Mouse (Mus musculus) gastrocnemius, adult 8-10 months (tissue): ENCODE data around the gene Gm20388. TPM values are rescaled to one million over a fixed set of nuclear protein-coding genes. Genes with fewer than 3 reads are reported as not detected.
A peak's percentile ranks its signal among the peaks of the same experiment; 100 is the strongest.

ENCODE experiments used
- DNase-seq, 2 experiments: peaks; one replicate each; pipeline ENCODE4 v3.0.0; 2022; ENCODE audit warnings: low spot score in 2 of 2
- total RNA-seq, 4 experiments: library from RNA; stranded (reverse); gene quantifications; 2 replicates each; pipeline ENCODE4 v1.2.4; 2022

Gene Gm20388
- total RNA-seq, 4 experiments from 2014 or later: 4.4 to 20.0 (median 7.9) TPM; not detected in 1

DNA sequence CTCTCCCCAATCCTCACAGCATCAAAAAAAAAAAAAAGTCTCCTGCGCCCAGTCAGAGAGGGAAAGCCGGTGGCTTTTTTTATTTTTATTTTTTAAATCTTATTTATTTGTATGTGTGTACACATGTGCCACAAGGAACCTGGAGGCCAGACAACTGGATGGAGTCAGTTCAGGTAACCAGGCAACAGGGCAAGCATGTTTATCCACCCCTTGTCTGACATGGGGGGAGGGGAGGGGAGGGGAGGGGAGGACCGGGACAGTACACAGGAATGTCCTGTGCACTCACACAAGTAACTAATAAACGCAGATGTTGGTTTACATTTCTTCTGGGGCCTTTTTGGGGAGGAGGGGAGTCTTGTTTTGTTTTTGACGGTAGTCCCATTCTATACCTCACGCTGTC, 1653.1 kb downstream of the Gm20388 start:
- no peak for DNase-seq

DNA sequence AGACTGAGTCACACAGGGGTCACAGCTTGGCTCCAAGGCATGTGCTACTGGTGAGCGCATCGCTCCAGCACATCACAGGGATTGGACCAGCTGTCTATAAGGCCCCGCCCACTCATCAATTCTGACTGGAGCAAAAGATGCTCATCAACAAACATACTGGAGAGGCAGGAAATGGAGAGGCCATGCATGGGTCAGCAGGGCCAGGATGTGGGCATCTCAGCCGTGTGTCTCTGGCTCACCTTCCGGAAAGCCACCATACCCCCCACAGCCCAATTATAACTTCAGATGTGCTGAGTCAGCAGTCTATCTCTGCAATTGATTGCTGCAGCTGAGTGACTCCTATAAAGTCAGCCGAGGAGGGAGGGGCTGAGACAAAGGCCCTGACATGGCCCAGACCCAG, 1657.7 kb downstream of the Gm20388 start:
- no peak for DNase-seq

DNA sequence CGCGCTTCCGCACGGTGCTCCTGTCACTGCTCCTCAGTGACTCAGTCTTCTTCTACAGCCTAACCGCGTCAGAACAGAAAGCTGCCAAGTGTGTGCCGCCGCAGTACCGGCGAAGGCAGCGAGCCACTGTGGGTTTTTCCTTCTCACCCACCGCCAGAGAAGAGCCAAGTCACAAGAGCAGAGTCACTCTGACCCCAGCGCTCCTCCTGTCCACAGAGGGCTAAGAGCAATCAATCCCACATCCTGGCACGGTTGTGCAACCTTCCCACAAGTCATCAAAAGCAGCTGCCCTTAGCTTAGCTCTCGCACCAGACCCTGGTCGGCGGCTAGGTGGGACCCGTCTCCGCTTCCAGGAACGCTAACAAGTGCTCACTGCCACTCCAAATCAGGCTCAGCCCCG, 1659.7 kb downstream of the Gm20388 start:
- DNase-seq: peak; percentile 59 to 72

DNA sequence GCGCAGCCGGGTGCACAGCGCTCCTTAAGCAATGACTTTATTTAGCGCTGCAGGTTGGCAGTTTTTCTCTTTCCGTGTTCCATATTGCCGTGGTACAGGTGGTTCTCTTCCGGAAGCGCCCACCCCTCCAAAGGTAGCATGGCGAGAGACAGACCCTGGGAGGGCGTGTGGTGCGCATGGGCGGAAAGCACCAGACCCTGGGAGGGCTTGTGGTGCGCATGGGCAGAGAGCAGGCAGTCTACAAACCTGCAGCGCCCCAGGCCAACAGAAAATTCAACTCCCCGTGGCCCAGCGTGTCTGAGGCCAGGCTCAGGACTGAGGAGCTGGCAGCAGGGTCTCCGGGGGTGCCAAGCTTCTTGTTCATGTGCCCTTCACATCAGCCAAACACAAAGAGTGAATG, 1660.2 kb downstream of the Gm20388 start:
- no peak for DNase-seq

DNA sequence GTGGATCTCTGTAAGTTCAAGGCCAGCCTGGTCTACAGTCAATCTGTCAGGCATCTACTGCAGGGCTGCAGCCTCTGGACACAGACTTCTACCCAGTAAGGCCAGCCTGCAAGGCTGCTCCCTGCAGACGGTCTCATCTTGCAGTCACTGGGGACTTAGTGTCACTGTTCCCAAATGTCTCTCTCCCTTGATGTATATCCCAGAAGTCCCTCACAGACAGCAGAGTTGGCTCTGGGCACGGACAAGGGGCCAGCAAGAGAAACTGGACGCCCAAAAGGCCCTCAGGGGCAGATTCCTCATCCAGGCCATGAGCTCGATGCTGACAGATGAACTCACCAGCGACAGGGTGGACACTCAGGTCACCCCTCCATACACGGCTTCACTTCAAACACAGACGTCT, 1661.5 kb downstream of the Gm20388 start:
- no peak for DNase-seq

DNA sequence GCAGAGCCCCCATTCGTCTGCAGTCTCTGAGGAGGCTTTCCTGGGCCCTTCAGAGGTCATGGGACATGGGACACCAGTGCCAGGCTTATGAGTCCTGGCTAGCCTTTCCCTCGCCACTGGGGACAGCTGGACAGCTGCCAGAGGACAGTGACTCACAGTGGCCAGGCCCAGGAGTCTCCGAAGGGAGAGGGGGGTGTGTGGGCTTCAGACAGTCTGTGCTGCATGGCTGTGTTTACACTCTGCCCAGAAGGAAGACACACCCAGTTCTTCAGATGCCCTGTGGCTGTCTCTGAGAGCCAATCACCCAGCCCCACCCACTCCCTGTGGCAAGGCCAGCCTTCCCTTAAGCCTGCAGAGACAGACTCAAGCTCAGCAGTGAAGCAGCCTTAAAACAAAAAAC, 1662.6 kb downstream of the Gm20388 start:
- peak; percentile 75 to 83 for DNase-seq

DNA sequence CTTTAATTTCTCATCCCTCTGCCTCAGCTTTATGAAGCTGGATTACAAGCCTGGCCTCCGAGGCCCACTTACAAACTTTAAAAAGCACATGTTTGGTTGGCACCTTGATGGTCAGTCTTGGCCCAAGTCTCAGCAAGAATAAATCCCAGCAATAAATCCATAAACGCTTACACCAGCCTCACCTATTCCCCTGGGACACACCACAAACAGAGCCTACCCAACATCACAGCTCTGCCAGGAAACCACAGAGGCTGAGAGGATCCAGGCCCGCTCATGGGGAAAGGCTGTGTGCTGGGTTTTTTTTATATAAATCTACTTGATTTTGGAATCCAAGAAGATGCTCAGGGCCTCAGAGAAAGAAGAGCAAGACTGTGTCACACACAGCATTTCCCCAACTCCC, 1665.0 kb downstream of the Gm20388 start:
- DNase-seq: no peak

DNA sequence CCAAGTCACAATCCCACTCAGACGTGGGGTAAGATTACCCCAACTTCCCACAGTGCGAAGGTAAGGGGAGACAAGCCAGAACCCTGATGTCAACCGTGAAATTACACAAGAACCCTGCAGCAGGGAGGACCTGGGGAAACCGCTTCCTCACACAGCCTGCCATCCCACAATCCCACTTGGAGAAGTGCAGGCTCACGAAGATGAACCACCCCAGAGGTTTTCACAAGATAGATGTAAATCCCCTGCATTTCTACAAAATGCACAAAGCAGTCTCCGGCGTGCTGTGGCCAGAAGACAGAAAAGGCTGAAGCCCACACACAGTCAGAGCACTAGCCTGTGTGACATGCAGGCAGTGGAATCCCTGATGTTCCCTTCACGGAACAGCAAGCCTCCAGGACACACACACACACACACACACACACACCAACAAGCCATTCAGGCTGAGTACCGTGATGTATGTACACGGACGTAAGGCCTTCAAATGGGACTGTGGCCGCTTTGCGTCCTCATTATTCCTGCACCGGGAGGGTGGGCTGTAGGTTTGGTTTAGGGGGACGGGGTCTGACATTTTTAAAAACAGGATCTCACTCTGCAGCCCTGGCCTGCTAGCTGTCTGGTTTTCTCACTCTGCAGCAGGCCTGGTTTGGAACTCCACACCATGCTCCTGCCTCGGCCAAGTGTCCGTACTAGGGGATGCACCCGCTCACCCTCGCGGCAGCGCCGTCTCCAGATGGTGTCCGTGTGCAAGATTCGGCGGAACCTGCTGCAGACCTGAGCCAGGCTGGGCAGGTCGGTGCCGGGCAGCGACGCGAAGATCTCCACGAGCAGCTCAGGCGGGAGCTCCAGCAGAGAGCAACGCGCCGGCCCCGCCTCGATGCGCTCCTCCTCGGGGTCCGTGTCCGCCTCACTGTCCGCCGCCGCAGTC, 1667.4 kb downstream of the Gm20388 start:
- no peak for DNase-seq

DNA sequence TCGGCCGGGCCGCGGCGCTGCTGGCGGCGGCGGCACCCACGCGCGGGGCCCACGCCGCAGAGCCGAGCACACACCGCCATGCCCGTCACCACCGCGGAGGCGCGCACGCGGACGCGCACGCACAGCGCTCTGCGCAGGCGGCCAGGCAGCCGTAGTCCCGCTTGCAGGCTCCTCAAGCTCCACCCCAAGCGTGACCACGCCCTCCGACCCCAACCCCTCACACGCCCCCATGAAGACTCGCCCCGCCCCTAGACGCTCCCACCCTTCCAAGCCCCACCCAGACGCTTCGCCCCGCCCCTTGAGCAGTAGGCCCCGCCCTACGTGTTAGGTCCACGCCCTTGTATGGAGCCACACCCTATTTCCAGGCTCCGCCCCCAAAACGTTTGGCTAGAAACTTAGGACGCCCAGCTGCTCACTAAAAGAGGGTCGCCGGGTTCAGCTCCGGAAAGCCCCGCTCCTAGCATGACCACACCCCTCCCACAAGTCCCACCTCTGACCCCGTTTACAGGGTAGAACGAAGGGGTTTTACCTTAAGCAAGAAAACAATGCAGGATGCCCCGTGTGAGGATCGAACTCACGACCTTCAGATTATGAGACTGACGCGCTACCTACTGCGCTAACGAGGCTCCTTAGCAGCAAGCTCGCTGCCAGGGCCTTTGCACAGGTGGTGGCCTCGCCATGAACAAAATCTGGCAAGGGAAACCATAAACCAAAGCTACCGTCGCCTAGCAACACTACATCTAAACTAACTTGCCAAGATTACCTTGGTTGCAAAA, 1668.2 kb downstream of the Gm20388 start, which contains the start of gene Fbxo31:
TSS of gene Fbxo31 (minus strand) at position 131 of the 776 bp plus-strand sequence.
- peak; percentile 86 to 93 for DNase-seq

DNA sequence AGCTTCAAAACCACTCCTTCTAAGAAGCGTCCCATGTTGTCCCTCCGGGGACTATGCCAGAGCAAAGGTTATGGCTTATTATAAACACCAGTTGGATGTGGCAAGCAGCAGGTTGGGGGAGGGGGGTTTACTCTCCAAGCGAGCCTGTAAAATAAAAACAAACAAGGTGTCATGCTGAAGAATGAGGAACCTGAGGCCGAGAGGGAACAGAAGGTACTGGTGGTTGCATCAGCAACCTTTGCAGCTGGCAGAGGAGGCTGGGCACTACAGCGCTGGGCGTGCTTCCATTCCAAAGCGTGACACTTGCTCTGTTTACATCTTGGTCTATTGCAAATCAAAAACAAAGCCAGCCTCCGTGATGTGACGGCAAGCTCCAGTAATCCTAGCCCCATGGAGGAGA, 1669.8 kb downstream of the Gm20388 start:
- no peak for DNase-seq

DNA sequence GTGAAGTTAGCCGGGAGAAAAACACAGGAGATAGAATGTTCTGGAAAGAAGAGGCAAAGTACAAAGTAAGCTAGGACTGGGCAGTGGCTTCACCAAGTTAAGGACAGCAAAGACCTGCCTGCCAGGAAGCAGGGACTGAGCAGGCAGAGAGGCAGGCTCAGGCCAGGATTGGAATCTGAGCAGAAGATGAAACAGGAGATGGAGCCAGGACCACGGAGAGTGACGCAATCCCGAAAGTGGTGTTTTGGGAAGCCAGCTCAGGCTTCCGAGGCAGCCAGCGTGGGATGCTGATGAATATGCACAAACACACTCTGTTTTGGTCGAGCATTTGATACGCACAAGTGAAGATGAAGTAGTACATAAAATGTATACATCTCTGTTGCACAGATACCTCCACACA, 1673.0 kb downstream of the Gm20388 start:
- DNase-seq: peak in 1 of 2 experiments; percentile 70

DNA sequence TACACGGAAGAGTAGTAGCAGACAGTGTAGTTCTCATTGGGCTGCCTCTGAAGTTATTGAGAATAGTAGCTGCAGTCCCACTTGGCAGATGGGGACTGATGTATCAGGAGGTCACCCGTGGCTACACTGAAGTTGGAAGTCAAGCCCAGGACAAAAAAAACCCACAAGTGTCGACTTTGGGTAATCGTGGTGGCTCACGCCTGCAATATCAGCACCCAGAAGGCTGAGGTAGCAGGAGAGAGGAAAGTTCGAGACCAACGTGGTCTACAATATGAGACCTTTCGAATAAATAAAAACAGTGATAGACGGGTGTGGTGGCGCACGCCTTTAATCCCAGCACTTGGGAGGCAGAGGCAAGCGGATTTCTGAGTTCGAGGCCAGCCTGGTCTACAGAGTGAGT, 1674.1 kb downstream of the Gm20388 start:
- no peak for DNase-seq

DNA sequence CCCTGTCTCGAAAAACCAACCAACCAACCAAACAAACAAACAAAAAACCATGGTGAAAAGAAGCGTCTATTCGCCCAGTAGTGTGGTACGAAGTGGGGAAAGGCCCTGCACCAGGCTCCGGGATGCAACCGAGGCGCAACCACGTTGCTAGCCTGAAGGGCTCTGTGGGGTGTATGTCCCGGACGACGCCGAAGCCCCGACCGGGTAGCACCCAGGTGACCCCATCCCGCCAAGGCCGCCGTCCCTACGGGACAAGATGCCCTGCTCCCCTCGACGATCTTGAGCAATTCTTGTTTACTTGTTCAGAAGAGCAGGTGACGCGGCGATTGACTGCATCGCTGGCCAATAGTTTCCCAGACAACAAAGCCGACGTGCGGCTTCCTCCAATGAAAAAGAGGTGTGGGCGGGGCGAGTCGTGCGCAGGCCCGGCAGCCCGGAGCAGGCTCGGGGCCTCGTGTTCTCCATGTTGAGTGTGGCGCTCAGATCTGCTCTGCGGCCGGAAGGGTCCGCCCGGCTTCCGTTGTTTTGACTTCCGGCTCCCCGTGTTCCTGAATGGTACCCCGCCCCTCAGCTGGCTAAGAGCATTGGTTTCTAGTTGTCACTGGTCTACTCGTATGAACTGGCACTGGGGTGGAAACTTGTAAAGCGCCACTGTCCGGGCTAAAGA, 1674.7 kb downstream of the Gm20388 start:
- DNase-seq: peak; percentile 100

DNA sequence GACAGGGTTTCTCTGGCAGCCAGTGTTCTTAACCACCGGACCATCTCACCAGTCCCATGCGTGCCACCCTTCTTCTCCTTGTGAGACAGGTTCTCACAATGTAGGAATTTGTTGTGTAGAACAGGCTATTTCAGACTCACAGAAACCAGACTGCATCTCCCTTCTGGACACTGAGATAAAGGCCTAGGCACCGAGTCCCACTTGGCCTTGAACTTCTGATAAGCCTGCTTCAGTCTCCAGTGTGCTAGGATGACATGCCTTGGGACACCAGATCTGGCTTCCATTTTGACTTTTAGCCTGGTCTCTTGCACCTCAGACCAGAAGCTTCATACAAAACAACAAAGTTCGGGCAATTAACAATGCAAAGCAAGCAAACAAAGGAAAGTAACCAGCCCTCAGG, 1678.1 kb downstream of the Gm20388 start:
- DNase-seq: no peak

DNA sequence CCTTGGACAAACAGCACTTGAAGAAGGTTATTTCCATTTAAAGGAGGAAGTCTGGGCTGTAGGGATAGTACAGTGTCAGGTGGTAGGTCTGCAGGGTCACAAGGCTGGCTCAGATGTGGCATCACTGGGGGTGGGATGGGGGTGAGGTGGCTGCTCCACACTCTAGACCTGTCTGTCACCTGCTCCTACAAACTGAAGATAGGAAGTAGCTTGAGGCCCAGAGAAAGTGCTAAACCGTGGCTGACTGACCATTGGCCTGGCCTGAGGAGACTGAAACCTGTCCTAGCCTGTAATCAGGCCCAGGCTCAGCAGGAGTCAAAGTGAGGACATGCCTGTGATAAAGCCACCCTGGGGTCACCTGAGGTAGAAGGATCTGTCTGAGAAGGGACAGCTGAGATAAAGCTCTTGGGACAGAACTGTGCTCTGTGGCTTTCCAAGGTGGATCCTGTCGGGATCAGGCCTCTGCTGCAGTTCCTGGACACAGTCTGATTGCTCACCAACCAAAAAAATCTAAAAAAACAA, 1678.6 kb downstream of the Gm20388 start:
- DNase-seq: no peak

DNA sequence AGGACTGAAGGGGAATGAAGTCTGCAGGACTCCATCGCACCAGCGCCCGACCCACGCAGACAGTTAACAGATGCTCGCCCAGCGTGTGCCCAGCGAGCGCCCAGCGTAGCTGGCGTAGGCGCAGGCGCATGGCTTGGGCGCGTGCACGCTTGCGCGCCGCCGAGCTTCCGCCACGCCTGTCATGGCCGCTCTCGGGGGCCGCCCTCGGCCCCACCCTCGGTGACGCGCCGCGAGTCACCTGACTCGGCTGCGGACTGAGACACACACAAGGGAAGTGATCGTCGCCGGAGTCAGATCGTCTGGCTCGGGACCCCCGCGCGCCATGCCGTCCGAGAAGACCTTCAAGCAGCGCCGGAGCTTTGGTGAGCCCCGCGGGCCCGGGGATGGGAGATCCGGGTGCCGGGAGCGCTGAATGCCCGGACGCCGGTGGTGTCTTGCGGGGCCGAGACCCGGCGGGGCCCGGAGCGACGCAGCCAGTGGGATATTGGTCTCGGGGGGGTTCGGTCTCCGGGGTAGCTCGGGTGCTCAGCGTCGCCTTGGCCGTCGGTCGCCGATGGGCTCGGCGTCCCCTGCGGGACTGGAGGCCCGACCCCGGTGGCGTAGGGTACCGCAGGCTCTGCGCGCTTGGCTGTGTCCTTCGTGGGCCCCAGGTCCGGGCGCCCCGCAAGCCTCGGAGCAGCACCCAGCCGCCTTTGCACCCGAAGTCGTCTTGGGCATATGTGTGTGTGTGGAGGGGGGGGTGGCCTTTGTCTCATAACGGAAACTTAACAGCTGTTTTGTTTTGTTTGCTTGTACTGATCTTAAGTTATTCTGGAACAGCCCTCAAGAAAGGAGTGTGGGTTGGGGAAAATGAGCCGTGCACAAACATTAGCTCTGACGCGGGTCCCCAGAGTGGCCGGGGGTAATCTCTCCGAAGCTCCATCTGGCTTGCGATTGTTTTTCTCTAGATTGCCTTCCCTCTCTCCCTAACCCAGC, 1679.8 kb downstream of the Gm20388 start, which contains the start of gene Map1lc3b:
TSS of gene Map1lc3b (plus strand) at position 159 of the 975 bp plus-strand sequence.
- DNase-seq: peak; percentile 93 to 94

DNA sequence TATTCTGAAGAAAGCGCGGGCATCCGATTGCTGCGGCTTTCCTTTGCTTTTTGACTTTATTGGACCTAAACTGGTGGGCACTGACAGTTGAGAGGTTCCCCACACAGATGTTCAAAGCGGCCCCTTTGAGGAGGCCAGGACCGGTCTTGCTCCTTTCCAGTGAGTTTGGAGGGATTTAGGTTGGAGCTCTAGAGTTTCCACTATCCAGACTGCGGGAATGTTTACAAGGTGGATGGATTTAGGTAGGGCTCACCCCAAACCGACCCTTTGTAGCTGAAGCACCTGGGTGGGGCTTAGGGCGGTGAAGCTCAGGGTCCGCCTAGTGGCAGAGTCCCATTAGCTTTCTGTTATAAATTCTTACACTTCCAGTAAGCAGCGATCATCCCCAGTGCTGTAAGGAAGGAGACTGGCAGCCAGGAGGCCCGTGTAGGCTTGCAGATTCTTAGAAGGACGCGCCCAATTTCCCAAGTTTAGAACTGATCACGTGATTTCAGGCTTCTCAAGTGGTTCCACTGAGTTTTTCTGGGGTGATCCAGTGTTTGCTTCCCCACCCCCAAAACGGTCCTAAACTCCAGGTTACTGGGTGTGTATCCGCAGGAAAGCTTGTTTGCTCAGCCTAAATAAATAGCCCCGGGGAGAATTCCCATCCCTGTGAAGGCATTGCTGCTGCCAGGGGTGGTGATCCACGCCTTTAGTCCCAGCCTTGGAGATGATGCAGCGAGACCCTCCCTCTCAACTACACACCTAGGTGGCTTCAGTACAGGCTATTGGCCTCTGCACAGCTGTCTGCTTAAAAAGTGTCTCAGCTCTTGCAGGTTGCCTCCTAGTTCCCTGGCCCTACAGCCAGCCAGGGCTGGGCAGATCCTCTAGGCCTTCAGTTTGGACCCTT, 1680.8 kb downstream of the Gm20388 start:
- DNase-seq: peak in 1 of 2 experiments; percentile 36

DNA sequence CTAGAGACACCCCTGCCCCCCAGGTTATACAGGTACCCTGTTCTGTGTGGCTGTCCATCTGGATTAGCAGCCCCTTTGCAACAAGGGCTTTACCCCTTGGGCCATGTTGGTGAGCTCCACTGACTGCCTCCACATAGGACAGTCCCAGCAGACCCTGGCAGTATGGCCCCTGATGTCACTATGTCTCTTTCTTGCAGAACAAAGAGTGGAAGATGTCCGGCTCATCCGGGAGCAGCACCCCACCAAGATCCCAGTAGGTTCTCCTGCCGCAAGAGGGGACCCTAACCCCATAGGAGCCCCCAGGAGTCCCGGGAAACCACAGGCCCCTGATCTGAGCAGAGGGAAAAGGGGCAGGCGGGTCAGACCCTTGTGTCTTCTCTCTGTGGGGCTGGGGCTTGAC, 1682.7 kb downstream of the Gm20388 start:
- no peak for DNase-seq

DNA sequence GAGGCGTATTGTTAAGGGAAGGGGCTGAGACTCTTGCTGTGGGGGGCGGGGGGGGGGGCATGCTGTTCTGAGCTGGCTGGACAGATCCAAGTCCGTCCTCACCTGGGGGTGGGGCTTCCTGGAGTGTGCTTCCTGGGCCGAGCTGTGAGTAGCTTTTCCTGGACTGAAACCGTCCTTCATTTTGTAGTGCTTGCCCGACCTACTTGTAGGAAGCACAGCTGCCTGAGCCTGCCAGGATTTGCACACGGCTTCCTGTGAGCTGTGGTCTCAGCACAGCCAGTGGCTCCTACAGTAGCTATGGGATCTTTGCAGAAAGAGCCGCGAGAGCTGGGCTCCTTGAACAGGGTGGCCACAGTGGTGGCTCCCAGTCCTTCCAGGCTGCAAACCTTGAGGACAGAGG, 1683.3 kb downstream of the Gm20388 start:
- no peak for DNase-seq
